Mouse (Mus musculus) bone marrow, adult 2 months (tissue): ENCODE data around the gene Gm45021. TPM values are rescaled to one million over a fixed set of nuclear protein-coding genes. Genes with fewer than 3 reads are reported as not detected.

ENCODE experiments used
- H3K27ac ChIP-seq: fragments of 200-500 bp; 2 replicates; pipeline ENCODE4 v1.5.1; 2012; ENCODE audit warnings: low read depth, mild to moderate bottlenecking, control low read depth, inconsistent platforms, low read length; ENCODE audit not compliant: control insufficient read depth, poor library complexity, insufficient read depth
- H3K4me1 ChIP-seq: fragments of 200-500 bp; 2 replicates; pipeline ENCODE4 v1.6.1; 2011; ENCODE audit warnings: low read length; ENCODE audit not compliant: control insufficient read depth, insufficient read depth
- H3K4me3 ChIP-seq: fragments of 200-500 bp; replicated peaks from 2 replicates; pipeline ENCODE3; 2011; ENCODE audit warnings: mild to moderate bottlenecking, low read depth, low read length, control low read depth; ENCODE audit not compliant: control insufficient read depth
- CTCF ChIP-seq: fragments of 200-500 bp; IDR thresholded peaks from 2 replicates; pipeline ENCODE4 v1.5.1; 2011; ENCODE audit warnings: low read length, control low read depth; ENCODE audit not compliant: control insufficient read depth, insufficient read depth
- POLR2A ChIP-seq: fragments of 200-500 bp; IDR thresholded peaks from 2 replicates; pipeline ENCODE4 v1.6.1; 2011; ENCODE audit warnings: low read depth, mild to moderate bottlenecking, control low read depth, low read length, borderline replicate concordance; ENCODE audit not compliant: control insufficient read depth
- WGBS: fragments of 180-500 bp; shearing (Covaris S2); methylation state at CpG from one replicate; pipeline ENCODE4 v1.1.7; 2018; 5-methylcytosine and 5-hydroxymethylcytosine counted together
- polyA plus RNA-seq: library from polyadenylated mRNA; stranded (reverse); fragments of >200 nt; gene quantifications from 2 replicates; pipeline ENCODE4 v1.2.4, GENCODE M21; 2011; ENCODE audit warnings: low replicate concordance; ENCODE audit not compliant: missing spikeins, insufficient read depth, insufficient read length

Gene Gm45021
- polyA plus RNA-seq: not detected in 2 replicates

DNA sequence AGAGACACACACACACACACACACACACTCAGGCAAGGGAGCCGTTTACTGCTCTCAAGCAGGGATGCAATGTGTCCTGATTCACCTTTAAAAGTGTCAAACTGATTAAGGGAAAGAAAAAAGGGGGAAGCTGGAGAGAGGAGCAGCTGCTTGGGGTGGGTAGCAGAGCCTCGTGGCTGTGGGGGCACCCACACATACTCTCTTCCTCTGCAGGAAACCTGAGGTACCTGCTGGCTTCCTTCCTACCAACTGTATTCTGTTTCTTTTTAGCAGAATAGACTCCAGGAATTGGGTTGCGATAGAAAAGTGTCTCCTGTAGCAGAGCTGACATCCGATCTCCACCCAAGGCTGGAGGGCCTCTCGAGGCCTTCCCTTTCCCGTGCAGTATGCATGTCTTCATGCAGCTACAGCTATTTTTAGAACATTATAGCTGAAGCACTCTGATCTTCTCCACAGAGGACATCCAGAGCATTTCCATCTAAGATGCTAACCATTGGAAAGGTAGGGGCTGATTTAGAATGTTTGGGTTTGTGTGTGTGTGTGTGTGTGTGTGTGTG is at the start of gene Gm45021:
Gene Gm45021 (plus strand): TSS at position 417 of the 557 bp plus-strand sequence.
- TF ChIP-seq CTCF (no peak), POLR2A (no peak)
- WGBS: 7% methylated on average over 6 of the region's 6 CpGs
- no peaks in the 10 kb centered on the region; the same call in none of the 2 replicates for H3K4me1 ChIP-seq
- no peak within 1 kb of the TSS for H3K4me3 ChIP-seq
- no peak within 1 kb of the TSS; the same call in 1 of the 2 replicates for H3K27ac ChIP-seq

DNA sequence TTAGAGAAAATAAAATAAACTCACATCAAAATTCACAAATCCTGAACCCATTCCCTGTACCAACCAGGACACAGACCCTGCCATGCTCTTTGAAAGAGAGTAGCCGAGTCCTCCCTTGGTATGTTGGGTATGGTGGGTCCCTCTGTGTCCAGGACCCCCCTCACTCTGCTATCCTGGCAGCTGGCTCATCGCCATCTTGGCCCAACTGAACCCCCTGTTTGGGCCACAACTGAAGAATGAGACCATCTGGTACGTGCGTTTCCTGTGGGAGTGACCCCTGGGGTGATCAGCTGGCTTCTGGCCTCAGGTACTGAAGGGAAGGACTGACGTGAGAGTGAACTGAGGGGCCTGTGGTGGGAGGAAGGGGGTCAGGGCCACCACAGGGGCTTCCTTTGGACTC is 49.5 kb upstream of the Gm45021 start:
- no peak for TF ChIP-seq POLR2A
- no peak for TF ChIP-seq CTCF
- H3K4me3 ChIP-seq: no peak overlapping the region
- WGBS: 61% methylated on average over 5 of the region's 5 CpGs
- H3K27ac ChIP-seq: no peak overlapping the region
- H3K4me1 ChIP-seq: no peaks in the 10 kb centered on the region; the same call in 1 of the 2 replicates

DNA sequence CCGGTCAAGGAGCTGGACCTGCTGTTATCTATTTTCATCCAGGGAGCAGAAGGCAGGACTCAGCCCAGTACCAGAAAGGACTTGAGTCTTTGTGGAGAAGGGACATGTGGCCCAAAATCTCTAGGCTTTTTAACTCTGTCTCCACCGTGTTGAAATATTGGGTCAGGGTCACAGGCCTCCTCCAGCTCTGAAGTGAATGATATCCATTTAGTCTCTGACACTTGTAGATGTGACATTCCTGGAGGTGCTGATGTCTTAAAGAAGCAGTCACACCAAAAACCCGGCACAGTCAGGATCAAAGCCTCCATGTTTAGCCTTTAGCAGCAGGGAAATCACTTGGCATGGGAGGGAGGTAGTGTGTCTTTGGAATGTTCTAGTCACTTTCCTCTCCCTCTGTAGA is 48.7 kb upstream of the Gm45021 start:
- WGBS: 81% methylated on average over 3 of the region's 3 CpGs
- no peaks in the 10 kb centered on the region; the same call in 1 of the 2 replicates for H3K4me1 ChIP-seq
- H3K27ac ChIP-seq: no peak overlapping the region
- TF ChIP-seq POLR2A (no peak), CTCF (no peak)
- no peak overlapping the region for H3K4me3 ChIP-seq

DNA sequence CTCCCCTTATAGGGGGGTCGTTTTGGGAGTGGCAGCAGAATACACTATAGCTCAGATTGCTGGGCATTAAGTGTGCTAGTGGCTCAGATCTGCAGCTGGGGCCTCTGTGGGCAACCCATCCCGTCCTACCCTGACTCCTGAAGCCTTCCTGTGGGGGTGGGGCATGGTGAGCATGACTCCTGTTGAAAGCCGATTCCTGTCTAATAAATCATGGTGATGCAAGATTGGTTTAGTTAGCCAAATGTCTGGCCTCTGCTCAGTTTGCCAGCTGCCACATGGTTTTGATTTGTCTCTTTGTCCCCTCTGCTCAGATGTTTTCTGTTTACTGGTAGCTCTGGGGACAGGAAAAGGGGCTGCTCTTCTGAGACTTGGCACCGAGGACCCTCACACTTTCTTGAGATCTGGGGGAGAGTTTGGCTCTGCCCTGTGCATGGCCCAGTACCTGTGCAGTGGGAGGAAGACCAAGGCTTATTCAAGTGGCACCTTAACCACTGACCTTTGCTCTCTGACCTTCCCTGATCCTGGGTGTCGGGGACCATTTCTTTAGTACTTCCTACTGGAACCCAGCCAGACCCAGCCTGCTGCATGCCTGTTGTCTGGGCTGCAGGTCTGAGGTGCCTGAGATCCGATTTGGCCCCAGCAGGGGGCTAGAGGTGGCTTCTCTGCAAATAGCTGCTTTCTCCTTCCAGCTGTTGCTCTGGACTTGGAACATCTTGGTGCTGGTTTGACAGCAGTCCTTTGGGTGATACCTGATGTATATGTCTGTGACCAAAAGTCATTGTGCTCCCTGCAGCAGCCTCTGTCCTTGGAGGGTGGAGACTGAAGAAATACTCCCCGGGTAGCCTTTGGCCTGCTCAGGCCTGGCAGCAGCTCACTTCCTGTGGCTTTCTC is 47.6 kb upstream of the Gm45021 start:
- no peak for TF ChIP-seq CTCF
- TF ChIP-seq POLR2A: no peak
- 8% methylated on average over 7 of the region's 7 CpGs for WGBS
- Histone ChIP-seq H3K4me3 (no peak overlapping the region), H3K27ac (no peak overlapping the region), H3K4me1 (no peaks in the 10 kb centered on the region; the same call in 1 of the 2 replicates)

DNA sequence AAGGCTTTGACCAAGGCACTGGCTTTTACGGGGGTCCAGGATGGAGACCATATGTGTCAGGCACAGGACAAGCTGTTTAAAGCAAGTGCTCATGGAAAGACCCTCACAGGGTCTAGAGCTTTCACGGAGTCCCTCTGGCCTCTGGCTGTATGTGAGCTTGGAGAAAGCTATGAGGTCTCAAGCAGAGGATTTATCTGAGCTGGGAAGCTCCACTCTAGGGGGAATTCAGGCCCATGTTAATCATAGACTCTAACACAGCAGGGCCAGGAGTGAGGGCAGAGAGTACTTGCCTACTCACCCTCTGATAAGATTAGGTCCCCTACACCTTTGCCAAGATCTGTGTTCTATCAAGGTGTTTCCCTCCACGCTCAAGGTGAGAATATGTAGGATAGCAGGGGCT is 46.8 kb upstream of the Gm45021 start:
- no peak for TF ChIP-seq CTCF
- no peak for TF ChIP-seq POLR2A
- 81% methylated on average over 3 of the region's 3 CpGs for whole genome bisulfite sequencing
- no peak overlapping the region for H3K4me3 ChIP-seq
- no peak overlapping the region for H3K27ac ChIP-seq
- no peaks in the 10 kb centered on the region; the same call in 1 of the 2 replicates for H3K4me1 ChIP-seq

DNA sequence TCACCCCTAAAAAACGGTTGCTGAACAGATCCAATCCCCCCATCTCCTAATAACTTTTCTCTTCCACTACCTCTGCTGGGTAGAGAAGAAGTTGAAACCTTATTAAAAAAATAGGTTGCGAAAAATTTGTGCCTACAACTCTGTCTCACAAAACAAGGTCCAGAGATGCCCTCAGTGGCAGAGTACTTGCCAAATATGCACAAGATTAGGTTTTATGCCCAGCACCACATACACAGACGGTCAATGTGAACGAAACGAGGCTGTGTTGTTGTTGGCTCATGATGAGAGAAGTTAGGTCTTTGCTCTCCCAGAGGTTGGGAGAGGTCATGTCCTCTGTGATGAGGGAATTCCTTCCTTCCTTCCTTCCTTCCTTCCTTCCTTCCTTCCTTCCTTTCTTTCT is 44.2 kb upstream of the Gm45021 start:
- Histone ChIP-seq H3K27ac (no peak overlapping the region), H3K4me3 (no peak overlapping the region), H3K4me1 (no peaks in the 10 kb centered on the region; the same call in 1 of the 2 replicates)
- no peak for TF ChIP-seq CTCF
- no peak for TF ChIP-seq POLR2A
- WGBS: 77% methylated on average over 5 of the region's 5 CpGs

DNA sequence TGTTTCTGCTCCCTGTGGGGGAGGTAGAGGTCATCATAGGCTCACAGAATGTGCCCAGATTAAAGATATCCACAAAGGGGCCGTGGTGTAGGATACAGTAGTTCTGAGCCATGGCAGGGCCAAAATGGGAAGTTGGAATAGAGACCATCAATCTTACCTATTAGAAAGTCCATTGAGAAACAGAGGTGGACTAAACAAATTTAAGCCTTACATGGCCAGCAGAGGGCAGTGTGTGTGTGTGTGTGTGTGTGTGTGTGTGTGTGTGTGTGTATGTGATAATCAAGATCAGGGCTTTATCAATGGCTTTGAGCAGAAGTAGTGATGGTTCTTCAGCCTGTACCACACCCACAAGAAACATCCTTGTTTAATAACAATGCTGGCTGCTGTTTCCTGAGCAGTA is 43.1 kb upstream of the Gm45021 start:
- Histone ChIP-seq H3K4me3 (no peak overlapping the region), H3K4me1 (no peaks in the 10 kb centered on the region; the same call in 1 of the 2 replicates), H3K27ac (no peak overlapping the region)
- 6% methylated on average over 1 of the region's 1 CpGs for WGBS
- 0 out of 2 replicates have a peak, but pooled peaks have one; percentile 12 for TF ChIP-seq CTCF
- no peak for TF ChIP-seq POLR2A

DNA sequence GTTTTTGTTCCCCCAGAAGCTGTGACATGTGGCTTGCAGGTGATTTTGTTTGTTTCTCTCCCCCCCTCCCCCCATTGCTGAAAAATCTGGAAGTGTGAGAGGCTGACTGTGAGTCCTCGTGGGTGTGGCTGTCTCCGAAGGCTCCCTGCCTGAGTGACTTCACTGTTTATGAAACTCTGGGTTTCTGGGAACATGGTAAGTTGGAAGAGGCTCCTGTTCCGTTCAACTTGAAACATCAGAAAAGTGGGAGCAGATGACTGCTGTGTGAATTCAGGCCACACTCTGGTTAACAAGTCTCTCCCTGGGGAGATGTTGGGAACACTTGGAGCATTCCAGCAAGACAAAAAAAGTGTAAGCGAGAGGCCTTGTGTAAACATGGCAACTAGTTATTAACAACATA is 42.6 kb upstream of the Gm45021 start:
- TF ChIP-seq CTCF (no peak), POLR2A (no peak)
- Histone ChIP-seq H3K27ac (no peak overlapping the region), H3K4me3 (no peak overlapping the region), H3K4me1 (no peaks in the 10 kb centered on the region; the same call in 1 of the 2 replicates)
- 73% methylated on average over 4 of the region's 4 CpGs for WGBS
